Mouse (Mus musculus) mesoderm, embryonic 11.5 days (tissue): ENCODE data around the gene Trim38.
"Not testable (repeated sequence)": the region's sequence is repeated elsewhere in the genome, so short reads cannot be mapped to it uniquely, and the experiment has no call there.

Experiments used
- DNase-seq: peaks from one replicate; pipeline ENCODE4 v3.0.0-alpha.2; 2012; ENCODE audit warnings: low read depth, low spot score

Trim38 gene

GRCm38 (mm10) chr13:23769613-23770012 is at the start of gene Trim38:
Gene Trim38, plus strand, starts transcription at chr13:23769913.
- not testable (repeated sequence) for DNase-seq

GRCm38 (mm10) chr13:23724239-23724638 is 45.5 kb upstream of the Trim38 start:
- DNase-seq = no peak

- no peak for DNase-seq
Measured at GRCm38 (mm10) chr13:23725213-23725612, 44.5 kb upstream of the Trim38 start.

GRCm38 (mm10) chr13:23728472-23729191 is 41.1 kb upstream of the Trim38 start:
- no peak for DNase-seq

- no peak for DNase-seq
Measured at GRCm38 (mm10) chr13:23729192-23729525, 40.6 kb upstream of the Trim38 start.

- DNase-seq = no peak
Measured at GRCm38 (mm10) chr13:23729706-23730105, 40.0 kb upstream of the Trim38 start.

GRCm38 (mm10) chr13:23730479-23730878 is 39.2 kb upstream of the Trim38 start:
- no peak for DNase-seq

- DNase-seq = no peak
Measured at GRCm38 (mm10) chr13:23732156-23732804, 37.4 kb upstream of the Trim38 start.

- DNase-seq = no peak
Measured at GRCm38 (mm10) chr13:23737091-23737490, 32.6 kb upstream of the Trim38 start.

- DNase-seq = no peak
Measured at GRCm38 (mm10) chr13:23738041-23738440, 31.7 kb upstream of the Trim38 start.

GRCm38 (mm10) chr13:23738677-23739068 is 31.0 kb upstream of the Trim38 start, which contains the start of gene Hist1h1c:
Gene Hist1h1c, plus strand, starts transcription at chr13:23738808.
- DNase-seq = peak; percentile 93

- peak; percentile 94 for DNase-seq
Measured at GRCm38 (mm10) chr13:23739069-23739921, 30.4 kb upstream of the Trim38 start.

GRCm38 (mm10) chr13:23739922-23740252 is 29.8 kb upstream of the Trim38 start:
- DNase-seq = no peak

GRCm38 (mm10) chr13:23740256-23740840 is 29.4 kb upstream of the Trim38 start:
- no peak for DNase-seq

- DNase-seq = no peak
Measured at GRCm38 (mm10) chr13:23740910-23741309, 28.8 kb upstream of the Trim38 start.

GRCm38 (mm10) chr13:23742007-23742406 is 27.7 kb upstream of the Trim38 start:
- DNase-seq = no peak

- DNase-seq = no peak
Measured at GRCm38 (mm10) chr13:23743215-23743614, 26.5 kb upstream of the Trim38 start.

GRCm38 (mm10) chr13:23743963-23744362 is 25.8 kb upstream of the Trim38 start:
- peak; percentile 21 for DNase-seq

GRCm38 (mm10) chr13:23744421-23745380 is 25.0 kb upstream of the Trim38 start:
- DNase-seq = peak; percentile 23

GRCm38 (mm10) chr13:23745381-23746161 is 24.1 kb upstream of the Trim38 start, which contains the start of gene Hist1h3c:
Gene Hist1h3c, minus strand, starts transcription at chr13:23745602.
- peak; percentile 93 for DNase-seq
